Mouse (Mus musculus): ENCODE data around the gene Grik5. TPM values are rescaled to one million over a fixed set of nuclear protein-coding genes. Genes with fewer than 3 reads are reported as not detected.

The Grik5 gene
- polyA plus RNA-seq, 1 experiment from 2014 or later: 1.7 TPM

GRCm38 (mm10) chr7:25110336-25110735 lies 38.2 kb upstream of the Grik5 start:
- H3K9ac ChIP-seq (ENCODE audit: low read length): no peak overlapping the region
- no peak overlapping the region for H3K4me2 ChIP-seq (replicated peaks; ENCODE audit: low read depth)
- H3K36me3 ChIP-seq (ENCODE audit: control insufficient read depth, insufficient read depth, low read length): no peaks in the 10 kb centered on the region
- H3K9me3 ChIP-seq (ENCODE audit: control insufficient read depth, low read length): no peaks in the 10 kb centered on the region
- H3K27me3 ChIP-seq (ENCODE audit: control insufficient read depth, insufficient read depth, low read length): no peaks in the 10 kb centered on the region
- TF ChIP-seq EP300 (optimal IDR thresholded peaks at IDR 0.05) (no peak), CTCF (IDR thresholded peaks at IDR 0.05; ENCODE audit: low read depth) (no peak)
- 79% methylated on average over 9 of the region's 9 CpGs for whole genome bisulfite sequencing
- no peaks in the 10 kb centered on the region for H3K4me1 ChIP-seq (replicated peaks; ENCODE audit: control insufficient read depth, insufficient read depth)
- no peak overlapping the region for H3K4me3 ChIP-seq (ENCODE audit: low read depth, low read length)
- no peak for DNase-seq (ENCODE audit: low spot score)
- H3K27ac ChIP-seq (replicated peaks): no peak overlapping the region
- ATAC-seq (ENCODE audit: low FRiP score, low TSS enrichment): no peak

GRCm38 (mm10) chr7:25109355-25109754 lies 37.2 kb upstream of the Grik5 start:
- H3K9me3 ChIP-seq (ENCODE audit: control insufficient read depth, low read length): no peaks in the 10 kb centered on the region
- H3K36me3 ChIP-seq (ENCODE audit: control insufficient read depth, insufficient read depth, low read length): no peaks in the 10 kb centered on the region
- H3K27me3 ChIP-seq (ENCODE audit: control insufficient read depth, insufficient read depth, low read length): no peaks in the 10 kb centered on the region
- no peak overlapping the region for H3K9ac ChIP-seq (ENCODE audit: low read length)
- 69% methylated on average over 12 of the region's 12 CpGs for WGBS
- DNase-seq (ENCODE audit: low spot score) (no peak), ATAC-seq (ENCODE audit: low FRiP score, low TSS enrichment) (no peak)
- no peaks in the 10 kb centered on the region for H3K4me1 ChIP-seq (replicated peaks; ENCODE audit: control insufficient read depth, insufficient read depth)
- H3K27ac ChIP-seq (replicated peaks): no peak overlapping the region
- no peak overlapping the region for H3K4me2 ChIP-seq (replicated peaks; ENCODE audit: low read depth)
- TF ChIP-seq CTCF (IDR thresholded peaks at IDR 0.05; ENCODE audit: low read depth) (no peak), EP300 (optimal IDR thresholded peaks at IDR 0.05) (no peak)
- H3K4me3 ChIP-seq (ENCODE audit: low read depth, low read length): no peak overlapping the region

GRCm38 (mm10) chr7:25106790-25107502 lies 34.8 kb upstream of the Grik5 start:
- Histone ChIP-seq H3K27ac (replicated peaks) (no peak overlapping the region), H3K36me3 (ENCODE audit: control insufficient read depth, insufficient read depth, low read length) (no peaks in the 10 kb centered on the region), H3K4me3 (ENCODE audit: low read depth, low read length) (no peak overlapping the region), H3K4me2 (replicated peaks; ENCODE audit: low read depth) (no peak overlapping the region), H3K4me1 (replicated peaks; ENCODE audit: control insufficient read depth, insufficient read depth) (no peaks in the 10 kb centered on the region), H3K27me3 (ENCODE audit: control insufficient read depth, insufficient read depth, low read length) (no peaks in the 10 kb centered on the region), H3K9ac (ENCODE audit: low read length) (no peak overlapping the region), H3K9me3 (ENCODE audit: control insufficient read depth, low read length) (no peaks in the 10 kb centered on the region)
- TF ChIP-seq EP300 (optimal IDR thresholded peaks at IDR 0.05): no peak
- TF ChIP-seq CTCF (IDR thresholded peaks at IDR 0.05; ENCODE audit: low read depth): no peak
- 46% methylated on average over 17 of the region's 17 CpGs for WGBS
- ATAC-seq (ENCODE audit: low FRiP score, low TSS enrichment) (no peak), DNase-seq (ENCODE audit: low spot score) (no peak)

- no peaks in the 10 kb centered on the region for H3K9me3 ChIP-seq (ENCODE audit: control insufficient read depth, low read length)
- H3K4me3 ChIP-seq (ENCODE audit: low read depth, low read length): no peak overlapping the region
- ATAC-seq (ENCODE audit: low FRiP score, low TSS enrichment) (peak; percentile 33), DNase-seq (ENCODE audit: low spot score) (peak; percentile 83)
- no peaks in the 10 kb centered on the region for H3K4me1 ChIP-seq (replicated peaks; ENCODE audit: control insufficient read depth, insufficient read depth)
- H3K27ac ChIP-seq (replicated peaks): no peak overlapping the region
- H3K36me3 ChIP-seq (ENCODE audit: control insufficient read depth, insufficient read depth, low read length): no peaks in the 10 kb centered on the region
- TF ChIP-seq EP300 (optimal IDR thresholded peaks at IDR 0.05) (no peak), CTCF (IDR thresholded peaks at IDR 0.05; ENCODE audit: low read depth) (peak; percentile 92)
- H3K4me2 ChIP-seq (replicated peaks; ENCODE audit: low read depth): no peak overlapping the region
- H3K9ac ChIP-seq (ENCODE audit: low read length): no peak overlapping the region
- 19% methylated on average over 17 of the region's 17 CpGs for WGBS
- H3K27me3 ChIP-seq (ENCODE audit: control insufficient read depth, insufficient read depth, low read length): no peaks in the 10 kb centered on the region
Measured at GRCm38 (mm10) chr7:25105411-25106160, 33.4 kb upstream of the Grik5 start.

- Histone ChIP-seq H3K4me3 (ENCODE audit: low read depth, low read length) (no peak overlapping the region), H3K27me3 (ENCODE audit: control insufficient read depth, insufficient read depth, low read length) (no peaks in the 10 kb centered on the region), H3K4me1 (replicated peaks; ENCODE audit: control insufficient read depth, insufficient read depth) (no peaks in the 10 kb centered on the region), H3K27ac (replicated peaks) (no peak overlapping the region), H3K9me3 (ENCODE audit: control insufficient read depth, low read length) (no peaks in the 10 kb centered on the region), H3K4me2 (replicated peaks; ENCODE audit: low read depth) (no peak overlapping the region), H3K36me3 (ENCODE audit: control insufficient read depth, insufficient read depth, low read length) (no peaks in the 10 kb centered on the region), H3K9ac (ENCODE audit: low read length) (no peak overlapping the region)
- WGBS: 47% methylated on average over 4 of the region's 4 CpGs
- TF ChIP-seq EP300 (optimal IDR thresholded peaks at IDR 0.05) (no peak), CTCF (IDR thresholded peaks at IDR 0.05; ENCODE audit: low read depth) (peak; percentile 51)
- DNase-seq (ENCODE audit: low spot score): no peak
- ATAC-seq (ENCODE audit: low FRiP score, low TSS enrichment): no peak
Measured at GRCm38 (mm10) chr7:25099581-25099980, 27.4 kb upstream of the Grik5 start.

GRCm38 (mm10) chr7:25098169-25098568 lies 26.0 kb upstream of the Grik5 start:
- Histone ChIP-seq H3K27me3 (ENCODE audit: control insufficient read depth, insufficient read depth, low read length) (no peaks in the 10 kb centered on the region), H3K36me3 (ENCODE audit: control insufficient read depth, insufficient read depth, low read length) (no peaks in the 10 kb centered on the region), H3K27ac (replicated peaks) (no peak overlapping the region), H3K4me3 (ENCODE audit: low read depth, low read length) (no peak overlapping the region), H3K4me2 (replicated peaks; ENCODE audit: low read depth) (no peak overlapping the region), H3K9me3 (ENCODE audit: control insufficient read depth, low read length) (no peaks in the 10 kb centered on the region), H3K4me1 (replicated peaks; ENCODE audit: control insufficient read depth, insufficient read depth) (no peaks in the 10 kb centered on the region), H3K9ac (ENCODE audit: low read length) (no peak overlapping the region)
- WGBS: 64% methylated on average over 3 of the region's 3 CpGs
- ATAC-seq (ENCODE audit: low FRiP score, low TSS enrichment) (no peak), DNase-seq (ENCODE audit: low spot score) (no peak)
- TF ChIP-seq EP300 (optimal IDR thresholded peaks at IDR 0.05) (no peak), CTCF (IDR thresholded peaks at IDR 0.05; ENCODE audit: low read depth) (no peak)
